Mouse (Mus musculus): ENCODE measurements around the gene Cfdp1.

GRCm38 (mm10) chr8:111782161-111782560 lies 71.9 kb downstream of the Cfdp1 start:
- TF ChIP-seq CTCF (IDR thresholded peaks at IDR 0.05; ENCODE audit: borderline replicate concordance, insufficient read depth, low read depth, low read length) (no peak), POLR2A (IDR thresholded peaks at IDR 0.05; ENCODE audit: borderline replicate concordance, insufficient read depth, low read length) (no peak)
